Mouse (Mus musculus) midbrain, postnatal 0 days (tissue): ENCODE results near the gene Gm49322. TPM values are rescaled to one million over a fixed set of nuclear protein-coding genes. Genes with fewer than 3 reads are reported as not detected.

ENCODE experiments used
- ATAC-seq: fragments of 200-750 bp; cut with Nextera tagmentation; 2 replicates; pipeline ENCODE4 v1.8.0; 2017; ENCODE audit warnings: moderate number of reproducible peaks, mild to moderate bottlenecking, moderate TSS enrichment, moderate library complexity; ENCODE audit not compliant: low FRiP score
- DNase-seq: peaks from one replicate; pipeline ENCODE4 v3.0.0-alpha.2; 2015; ENCODE audit warnings: low spot score
- H3K27ac ChIP-seq: fragments of 300-500 bp; sonication (generic); 2 replicates; pipeline ENCODE4 v1.5.1; 2014; ENCODE audit warnings: low read depth, mild to moderate bottlenecking, low read length, mixed read lengths
- H3K27me3 ChIP-seq: fragments of 300-500 bp; sonication (generic); 2 replicates; pipeline ENCODE4 v1.6.1; 2014; ENCODE audit warnings: low read length, control low read depth, mixed read lengths; ENCODE audit not compliant: insufficient read depth
- H3K36me3 ChIP-seq: fragments of 300-500 bp; sonication (generic); 2 replicates; pipeline ENCODE4 v1.6.1; 2014; ENCODE audit warnings: low read length, control low read depth, mixed read lengths; ENCODE audit not compliant: insufficient read depth
- H3K4me1 ChIP-seq: fragments of 300-500 bp; sonication (generic); 2 replicates; pipeline ENCODE4 v1.6.1; 2014; ENCODE audit warnings: mild to moderate bottlenecking, control low read depth, antibody characterized with exemption, low read length, mixed read lengths; ENCODE audit not compliant: insufficient read depth
- H3K4me2 ChIP-seq: fragments of 300-500 bp; sonication (generic); 2 replicates; pipeline ENCODE4 v1.6.1; 2014; ENCODE audit warnings: low read depth, mild to moderate bottlenecking, low read length, mixed read lengths; ENCODE audit not compliant: poor library complexity, severe bottlenecking
- H3K4me3 ChIP-seq: fragments of 300-500 bp; sonication (generic); 2 replicates; pipeline ENCODE4 v1.5.1; 2014; ENCODE audit warnings: low read depth, mild to moderate bottlenecking, low read length, moderate library complexity
- H3K9ac ChIP-seq: fragments of 300-500 bp; sonication (generic); replicated peaks from 2 replicates; pipeline ENCODE4 v1.6.1; 2014; ENCODE audit warnings: mild to moderate bottlenecking, low read length, moderate library complexity, mixed read lengths; ENCODE audit not compliant: poor library complexity, severe bottlenecking
- H3K9me3 ChIP-seq: fragments of 300-500 bp; sonication (generic); 2 replicates; pipeline ENCODE4 v1.6.1; 2016; ENCODE audit warnings: low read length, control low read depth
- CTCF ChIP-seq: IDR thresholded peaks from 2 replicates; pipeline ENCODE4 v1.5.1; 2016; ENCODE audit warnings: antibody characterized with exemption, mild to moderate bottlenecking
- WGBS: fragments of 180-500 bp; shearing (Covaris S2); extraction: QIAGEN DNeasy Blood & Tissue Kit; methylation state at CpG from one replicate; pipeline ENCODE4 v1.1.7; 2014; 5-methylcytosine and 5-hydroxymethylcytosine counted together
- polyA plus RNA-seq: library from polyadenylated mRNA; unstranded; fragments of >200 nt; fragmentation: Nextera tagmentation; extraction: Ambion mirVana; gene quantifications from 2 replicates; pipeline ENCODE4 v1.2.1, GENCODE M21; 2015
- total RNA-seq: library from RNA; depleted of rRNA; stranded (reverse); fragments of >200 nt; gene quantifications from 2 replicates; pipeline ENCODE4 v1.2.3, GENCODE M21; 2014

The Gm49322 gene
- total and polyA plus RNA-seq, 2 experiments from 2014 or later = 1.8 to 2.0 TPM

DNA sequence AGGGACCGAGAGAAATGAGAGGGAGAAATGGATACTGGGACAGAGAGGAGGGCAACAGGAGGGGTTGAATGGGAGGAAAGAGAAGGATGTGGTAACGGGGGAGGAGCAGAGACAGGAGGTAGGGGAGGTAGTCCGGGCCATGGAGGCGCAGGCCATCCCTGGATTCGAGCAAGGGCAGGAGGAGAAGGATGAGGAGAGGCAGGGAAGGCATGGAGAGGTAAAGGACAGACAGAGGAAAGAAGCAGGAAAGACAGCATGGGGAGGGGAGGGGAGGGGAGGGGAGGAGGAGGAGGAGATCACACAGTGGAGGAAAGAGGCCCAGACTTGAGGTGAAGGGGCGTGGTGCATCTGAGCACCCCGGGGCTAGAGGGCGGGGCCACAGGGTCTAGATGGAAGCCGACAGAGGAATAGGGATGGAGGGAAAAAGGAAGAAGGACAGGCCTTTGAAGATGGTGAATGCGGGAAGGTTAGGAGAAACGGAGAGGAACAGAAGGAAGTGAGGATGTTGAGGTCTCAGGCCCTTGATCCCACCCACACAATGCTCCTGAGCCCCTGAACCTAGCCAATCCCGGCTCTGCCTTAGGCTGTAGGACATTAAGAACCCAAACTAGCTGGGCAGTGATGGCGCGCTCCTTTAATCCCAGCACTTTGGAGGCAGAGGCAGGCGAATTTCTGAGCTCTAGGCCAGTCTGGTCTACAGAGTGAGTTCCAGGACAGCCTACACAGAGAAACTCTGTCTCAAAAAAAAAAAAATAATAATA lies 51.2 kb downstream of the Gm49322 start, which contains the start of gene Btbd2:
TSS of gene Btbd2 (minus strand) at position 209 of the 761 bp plus-strand sequence.
- WGBS = 25% methylated on average over 15 of the region's 15 CpGs

DNA sequence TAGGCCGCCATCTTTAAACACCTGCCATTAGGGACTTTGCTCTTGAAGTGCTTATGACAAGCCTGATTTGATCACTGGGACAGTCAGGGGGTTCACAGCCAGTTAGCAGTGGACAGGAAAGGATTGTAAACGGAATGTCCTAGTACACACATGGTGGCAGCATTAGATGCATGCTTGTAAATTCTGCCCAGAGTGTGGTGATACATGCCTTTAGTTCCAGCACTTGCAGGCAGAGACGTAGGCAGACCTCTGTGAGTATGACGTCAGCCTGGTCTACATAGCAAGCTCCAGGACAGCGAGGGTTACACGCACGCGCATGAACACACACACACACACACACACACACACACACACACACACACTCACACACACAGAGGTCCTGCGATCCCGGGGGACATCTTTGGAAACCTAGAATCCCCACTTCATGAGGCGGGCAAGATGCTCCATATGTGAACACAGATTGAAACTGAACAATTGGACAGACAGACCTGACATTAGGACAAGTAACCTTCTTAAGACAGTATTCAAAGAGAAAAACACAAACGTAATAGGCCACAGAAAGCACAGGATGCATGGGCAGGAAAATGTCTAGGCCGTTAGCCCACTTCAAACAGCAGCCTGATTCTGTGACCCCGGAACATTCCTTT lies 52.5 kb downstream of the Gm49322 start:
- Histone ChIP-seq H3K27ac (no peak overlapping the region), H3K4me1 (peaks cover 14% of the 10 kb centered on the region), H3K9me3 (no peaks in the 10 kb centered on the region), H3K9ac (no peak overlapping the region), H3K36me3 (no peaks in the 10 kb centered on the region), H3K4me3 (no peak overlapping the region), H3K27me3 (no peaks in the 10 kb centered on the region), H3K4me2 (no peak overlapping the region)
- ATAC-seq = no peak
- 84% methylated on average over 14 of the region's 14 CpGs for WGBS
- TF ChIP-seq CTCF = no peak
- no peak for DNase-seq

More for the DNA sequence above, 51.2 kb downstream of the Gm49322 start, which contains the start of gene Btbd2:
- Histone ChIP-seq H3K4me3 (peak within 1 kb of the TSS; percentile 82), H3K27ac (peak within 1 kb of the TSS; percentile 91), H3K4me1 (peaks cover 14% of the 10 kb centered on the region), H3K27me3 (no peaks in the 10 kb centered on the region), H3K9me3 (no peaks in the 10 kb centered on the region), H3K9ac (peak within 1 kb of the TSS; percentile 93), H3K4me2 (peak within 1 kb of the TSS; percentile 93), H3K36me3 (no peaks in the 10 kb centered on the region)
- TF ChIP-seq CTCF = no peak
- no peak for DNase-seq
- ATAC-seq = peak; percentile 36

DNA sequence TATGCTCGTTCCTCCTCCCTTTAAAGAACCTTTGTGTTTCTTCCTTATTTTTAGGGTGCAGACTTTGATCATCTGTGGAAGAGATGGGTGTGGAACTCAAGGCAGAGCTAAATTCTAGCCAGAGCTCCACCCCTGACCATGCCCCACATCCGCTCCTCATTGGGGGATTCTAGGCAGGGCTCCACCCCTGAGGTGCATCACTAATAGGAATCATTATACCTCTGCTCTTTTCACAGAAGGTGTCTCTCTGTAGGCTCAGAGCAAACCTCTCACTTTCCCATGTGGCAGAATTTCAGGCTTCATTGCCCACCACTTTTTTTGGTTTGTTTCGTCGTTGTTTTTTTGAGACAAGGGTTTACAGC lies 53.0 kb downstream of the Gm49322 start:
- 60% methylated on average over 4 of the region's 4 CpGs for WGBS
- no peak for TF ChIP-seq CTCF
- H3K4me2 ChIP-seq = no peak overlapping the region
- no peak for ATAC-seq
- no peak overlapping the region for H3K9ac ChIP-seq
- no peaks in the 10 kb centered on the region for H3K27me3 ChIP-seq
- no peak overlapping the region for H3K4me3 ChIP-seq
- no peak overlapping the region for H3K27ac ChIP-seq
- H3K36me3 ChIP-seq = no peaks in the 10 kb centered on the region
- peaks cover 14% of the 10 kb centered on the region for H3K4me1 ChIP-seq
- no peaks in the 10 kb centered on the region for H3K9me3 ChIP-seq
- DNase-seq = no peak

DNA sequence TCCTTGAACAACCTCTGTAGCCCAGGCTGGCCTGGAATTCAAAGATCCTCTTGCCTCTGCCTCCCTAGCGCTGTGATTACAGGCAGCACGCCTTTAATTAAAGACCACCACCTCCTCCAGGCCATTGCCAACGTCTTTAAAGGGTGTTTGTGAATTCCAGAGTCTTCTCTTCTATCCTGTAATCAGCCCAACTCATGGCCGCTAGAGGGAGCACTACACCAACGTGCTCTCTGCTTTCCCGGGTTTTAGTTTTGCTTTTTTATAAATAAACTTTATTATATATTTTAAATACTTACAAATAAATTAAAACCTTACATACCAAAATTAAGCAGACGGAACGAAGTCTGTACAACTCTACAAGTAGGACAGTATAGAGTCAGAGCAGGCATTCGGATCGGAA lies 53.4 kb downstream of the Gm49322 start:
- H3K9me3 ChIP-seq = no peaks in the 10 kb centered on the region
- H3K27ac ChIP-seq = no peak overlapping the region
- TF ChIP-seq CTCF = peak; percentile 81
- no peak for ATAC-seq
- H3K9ac ChIP-seq = no peak overlapping the region
- peaks cover 14% of the 10 kb centered on the region for H3K4me1 ChIP-seq
- WGBS = 11% methylated on average over 10 of the region's 10 CpGs
- no peak overlapping the region for H3K4me2 ChIP-seq
- no peaks in the 10 kb centered on the region for H3K36me3 ChIP-seq
- no peak overlapping the region for H3K4me3 ChIP-seq
- peak; percentile 81 for DNase-seq
- H3K27me3 ChIP-seq = no peaks in the 10 kb centered on the region

DNA sequence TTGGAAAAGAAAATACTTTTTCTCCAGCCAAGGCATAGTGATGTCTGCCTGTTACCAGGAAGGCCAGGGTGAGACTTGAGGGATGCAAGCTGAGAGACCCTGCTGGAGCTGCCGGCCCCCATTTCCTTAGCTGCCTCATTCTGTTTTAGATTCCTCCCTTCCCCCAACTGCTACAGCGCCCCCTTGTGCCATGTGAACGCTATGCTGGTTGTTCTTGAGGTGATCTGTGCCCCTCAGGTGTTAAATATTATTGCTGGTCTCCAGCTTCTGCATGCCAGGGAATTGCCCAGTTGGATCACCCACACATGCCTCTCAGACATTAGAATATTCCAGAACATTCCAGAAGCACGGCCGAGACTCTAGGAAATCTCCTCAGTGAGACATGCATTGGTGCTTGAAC lies 55.3 kb downstream of the Gm49322 start:
- TF ChIP-seq CTCF = peak; percentile 71
- Histone ChIP-seq H3K9me3 (no peaks in the 10 kb centered on the region), H3K36me3 (peaks cover 4% of the 10 kb centered on the region), H3K4me3 (no peak overlapping the region), H3K4me2 (no peak overlapping the region), H3K4me1 (no peaks in the 10 kb centered on the region), H3K27ac (no peak overlapping the region), H3K27me3 (no peaks in the 10 kb centered on the region), H3K9ac (no peak overlapping the region)
- no peak for ATAC-seq
- DNase-seq = no peak
- WGBS = 39% methylated on average over 5 of the region's 5 CpGs

DNA sequence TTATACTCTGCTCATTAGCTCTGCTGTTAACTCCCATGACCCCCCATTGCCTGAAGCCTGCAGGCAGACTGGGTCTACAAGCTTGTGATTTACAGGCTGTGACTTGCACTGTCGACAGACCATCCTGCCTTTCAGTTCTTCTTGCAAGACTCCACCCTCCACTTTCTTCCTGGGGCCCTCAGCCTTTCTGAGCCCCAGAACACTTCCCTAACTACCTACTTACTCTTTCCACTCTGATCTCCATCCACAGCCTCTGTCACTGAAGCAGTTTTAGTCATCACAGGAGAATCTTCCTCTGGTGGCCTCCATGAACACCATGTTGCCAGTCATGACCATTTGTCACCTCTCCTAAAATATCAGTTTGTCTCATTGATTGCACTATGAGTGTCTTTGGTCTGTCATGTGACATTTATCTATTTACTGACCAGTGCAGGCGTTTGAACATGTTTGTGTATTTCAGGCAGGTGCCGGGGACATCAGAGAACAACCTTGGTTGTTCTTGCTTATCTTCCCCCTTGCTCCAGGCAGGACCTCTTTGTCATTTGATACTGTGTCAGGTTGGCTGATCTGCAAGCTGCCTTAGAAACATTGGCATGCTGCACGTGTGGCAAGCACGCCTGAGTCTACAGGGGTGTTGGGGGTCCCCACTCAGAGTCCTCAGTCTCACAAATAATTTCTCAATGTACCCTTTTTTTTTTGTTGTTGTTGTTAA lies 57.8 kb downstream of the Gm49322 start:
- TF ChIP-seq CTCF = no peak
- Histone ChIP-seq H3K4me1 (no peaks in the 10 kb centered on the region), H3K36me3 (peaks cover 28% of the 10 kb centered on the region), H3K4me2 (no peak overlapping the region), H3K27me3 (no peaks in the 10 kb centered on the region), H3K9ac (no peak overlapping the region), H3K27ac (no peak overlapping the region), H3K9me3 (no peaks in the 10 kb centered on the region), H3K4me3 (no peak overlapping the region)
- no peak for ATAC-seq
- no peak for DNase-seq
- WGBS = 63% methylated on average over 5 of the region's 5 CpGs
